Mouse (Mus musculus): Measurements from ENCODE around the gene Gm4141.
"Not testable (repeated sequence)": the region's sequence is repeated elsewhere in the genome, so short reads cannot be mapped to it uniquely, and the experiment has no call there.

The Gm4141 gene

DNA sequence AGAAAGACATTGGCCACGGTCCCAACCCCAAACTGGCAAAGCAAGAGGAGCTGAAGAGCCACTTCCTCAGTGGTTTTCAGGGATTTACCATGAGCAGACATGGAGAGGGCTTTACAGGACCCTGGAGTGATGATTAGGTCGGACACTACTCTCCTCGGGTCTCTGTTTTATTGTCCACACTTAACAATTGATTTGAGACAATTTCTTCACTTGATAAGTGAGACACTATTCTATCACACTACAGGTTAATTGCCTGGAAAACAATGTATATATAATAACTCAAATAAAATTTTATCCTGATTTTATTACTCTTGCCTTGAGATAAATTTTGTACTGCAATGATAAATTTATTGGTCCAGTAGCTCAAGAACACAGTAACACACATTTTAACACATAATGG is at the start of gene Gm4141:
Gene Gm4141 (minus strand): TSS at position 101 of the 400 bp plus-strand sequence.
- DNase-seq = not testable (repeated sequence)

DNA sequence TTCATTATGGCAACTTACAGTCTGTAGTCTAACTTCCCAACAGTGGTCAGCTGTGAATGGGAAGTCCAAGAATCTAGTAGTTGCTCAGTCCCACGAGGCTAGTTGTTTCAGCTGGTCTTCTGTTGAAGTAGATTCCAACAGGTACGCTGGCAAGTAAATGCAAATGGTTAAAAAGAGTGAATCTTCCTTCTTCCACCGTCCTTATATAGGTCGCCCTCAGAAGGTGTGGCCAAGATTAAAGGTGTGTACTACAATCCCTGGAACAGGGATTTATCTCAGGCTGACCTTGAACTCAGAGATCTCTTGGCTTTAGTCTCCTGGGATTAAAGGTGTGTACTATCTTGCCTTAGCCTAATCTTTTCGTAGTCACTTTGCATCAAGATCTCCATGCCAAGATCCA is 22.9 kb upstream of the Gm4141 start, which contains the start of gene Gm4513:
Gene Gm4513 (minus strand): TSS at position 101 of the 400 bp plus-strand sequence.
- not testable (repeated sequence) for DNase-seq

DNA sequence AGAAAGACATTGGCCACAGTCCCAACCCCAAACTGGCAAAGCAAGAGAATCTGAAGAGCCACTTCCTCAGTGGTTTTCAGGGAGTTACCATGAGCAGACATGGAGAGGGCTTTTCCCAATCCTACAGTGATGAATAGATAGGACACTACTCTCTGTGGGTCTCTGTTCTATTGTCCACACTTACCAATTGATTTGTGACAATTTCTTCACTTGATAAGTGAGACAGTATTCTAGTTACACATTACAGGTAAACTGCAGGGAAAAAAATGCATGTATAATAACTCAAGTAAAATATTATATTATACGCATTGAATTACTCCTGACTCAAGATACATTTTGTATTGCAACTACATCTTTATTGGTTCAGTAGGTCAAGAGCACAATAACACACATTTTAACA is 30.4 kb downstream of the Gm4141 start, which contains the start of gene Gm5726:
Gene Gm5726 (minus strand): TSS at position 101 of the 400 bp plus-strand sequence.
- DNase-seq = not testable (repeated sequence)

GRCm38 (mm10) chr7:20533537-20533936 is 42.5 kb downstream of the Gm4141 start, which contains the start of gene Vmn1r104:
Vmn1r104 (plus strand) TSS chr7:20533837.
- not testable (repeated sequence) for DNase-seq

Measured in cerebellum, adult 9-11 months (tissue).